Mouse (Mus musculus) hindbrain, embryonic 16.5 days (tissue): Measurements from ENCODE around the gene Kcnd3. TPM values are rescaled to one million over a fixed set of nuclear protein-coding genes. Genes with fewer than 3 reads are reported as not detected.

Experiments
- ATAC-seq: fragments of 200-750 bp; cut with Nextera tagmentation; 2 replicates; pipeline ENCODE4 v1.8.0; 2017; ENCODE audit warnings: moderate TSS enrichment, moderate library complexity
- H3K27ac ChIP-seq: fragments of 300-500 bp; sonication (generic); 2 replicates; pipeline ENCODE4 v1.5.1; 2014; ENCODE audit warnings: low read depth, mild to moderate bottlenecking, control low read depth, low read length, moderate library complexity
- H3K27me3 ChIP-seq: fragments of 300-500 bp; sonication (generic); replicated peaks from 2 replicates; pipeline ENCODE4 v1.6.1; 2014; ENCODE audit warnings: low read length; ENCODE audit not compliant: control insufficient read depth, insufficient read depth
- H3K36me3 ChIP-seq: fragments of 300-500 bp; sonication (generic); 2 replicates; pipeline ENCODE4 v1.6.1; 2014; ENCODE audit warnings: mild to moderate bottlenecking, low read length, moderate library complexity, mixed read lengths; ENCODE audit not compliant: control insufficient read depth, insufficient read depth
- H3K4me1 ChIP-seq: fragments of 300-500 bp; sonication (generic); 2 replicates; pipeline ENCODE4 v1.6.1; 2014; ENCODE audit warnings: low read depth, low read length; ENCODE audit not compliant: control insufficient read depth, insufficient read depth
- H3K4me2 ChIP-seq: fragments of 300-500 bp; sonication (generic); 2 replicates; pipeline ENCODE4 v1.6.1; 2014; ENCODE audit warnings: mild to moderate bottlenecking, low read length, control low read depth, moderate library complexity
- H3K4me3 ChIP-seq: fragments of 300-500 bp; sonication (generic); 2 replicates; pipeline ENCODE4 v1.5.1; 2014; ENCODE audit warnings: mild to moderate bottlenecking, low read length, control low read depth, moderate library complexity
- H3K9ac ChIP-seq: fragments of 300-500 bp; sonication (generic); 2 replicates; pipeline ENCODE4 v1.6.1; 2014; ENCODE audit warnings: low read depth, mild to moderate bottlenecking, control low read depth, low read length, moderate library complexity
- H3K9me3 ChIP-seq: fragments of 300-500 bp; sonication (generic); 2 replicates; pipeline ENCODE4 v1.6.1; 2014; ENCODE audit warnings: mild to moderate bottlenecking, low read length, moderate library complexity; ENCODE audit not compliant: control insufficient read depth
- WGBS: fragments of 180-500 bp; shearing (Covaris S2); extraction: QIAGEN DNeasy Blood & Tissue Kit; methylation state at CpG from one replicate; pipeline ENCODE4 v1.1.7; 2014; 5-methylcytosine and 5-hydroxymethylcytosine counted together
- polyA plus RNA-seq: library from polyadenylated mRNA; unstranded; fragments of >200 nt; fragmentation: Nextera tagmentation; extraction: Ambion mirVana; gene quantifications from 2 replicates; pipeline ENCODE4 v1.2.1, GENCODE M21; 2015

Kcnd3 gene
- polyA plus RNA-seq, 1 experiment from 2014 or later: 9.1 TPM

DNA sequence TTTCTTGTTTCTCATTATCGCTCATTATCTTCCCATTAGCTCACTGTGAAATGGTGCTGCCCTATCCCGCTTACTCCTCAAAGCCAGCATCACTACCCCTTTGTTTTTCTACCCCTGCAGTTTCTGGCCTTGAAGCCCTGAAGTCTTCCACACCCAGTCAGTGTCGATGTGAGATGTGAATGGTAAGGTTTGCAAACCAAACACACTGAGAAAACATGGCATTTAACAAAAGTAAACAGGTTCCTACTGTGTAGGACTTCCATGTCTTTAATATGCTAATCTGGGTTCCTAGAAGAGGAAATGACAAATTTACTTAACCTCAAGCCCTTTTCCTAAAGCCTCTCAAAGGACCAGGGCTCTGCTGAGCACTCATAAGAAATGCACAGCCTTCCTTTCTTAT is 118.7 kb downstream of the Kcnd3 start:
- Histone ChIP-seq H3K4me3 (no peak overlapping the region), H3K4me1 (peaks cover 46% of the 10 kb centered on the region), H3K27me3 (no peaks in the 10 kb centered on the region), H3K36me3 (no peaks in the 10 kb centered on the region), H3K27ac (no peak overlapping the region), H3K4me2 (no peak overlapping the region), H3K9me3 (no peaks in the 10 kb centered on the region), H3K9ac (no peak overlapping the region)
- ATAC-seq: no peak
- 37% methylated on average over 3 of the region's 3 CpGs for WGBS

DNA sequence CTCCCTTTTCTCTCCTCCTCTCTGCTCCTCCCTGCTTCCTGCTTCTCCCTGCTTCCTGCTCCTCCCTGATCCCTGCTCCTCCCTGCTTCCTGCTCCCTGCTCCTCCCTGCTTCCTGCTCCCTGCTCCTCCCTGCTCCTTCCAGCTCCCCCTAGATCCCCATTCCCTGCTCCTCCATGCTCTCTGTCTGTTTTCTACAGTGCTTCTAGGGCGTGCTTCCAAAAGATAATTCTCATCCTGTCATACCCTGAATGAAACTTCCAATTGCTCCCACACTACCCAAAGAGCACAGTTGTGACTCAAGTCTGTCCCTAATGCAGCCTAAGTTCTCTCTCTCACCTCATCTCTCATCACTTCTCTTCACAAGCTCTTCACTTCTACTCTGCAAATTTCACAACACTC is 119.8 kb downstream of the Kcnd3 start:
- no peaks in the 10 kb centered on the region for H3K36me3 ChIP-seq
- no peak overlapping the region for H3K4me2 ChIP-seq
- no peaks in the 10 kb centered on the region for H3K27me3 ChIP-seq
- no peaks in the 10 kb centered on the region for H3K9me3 ChIP-seq
- WGBS: 80% methylated on average over 1 of the region's 1 CpGs
- H3K4me1 ChIP-seq: peaks cover 39% of the 10 kb centered on the region
- H3K9ac ChIP-seq: no peak overlapping the region
- ATAC-seq: no peak
- H3K27ac ChIP-seq: no peak overlapping the region
- H3K4me3 ChIP-seq: no peak overlapping the region

DNA sequence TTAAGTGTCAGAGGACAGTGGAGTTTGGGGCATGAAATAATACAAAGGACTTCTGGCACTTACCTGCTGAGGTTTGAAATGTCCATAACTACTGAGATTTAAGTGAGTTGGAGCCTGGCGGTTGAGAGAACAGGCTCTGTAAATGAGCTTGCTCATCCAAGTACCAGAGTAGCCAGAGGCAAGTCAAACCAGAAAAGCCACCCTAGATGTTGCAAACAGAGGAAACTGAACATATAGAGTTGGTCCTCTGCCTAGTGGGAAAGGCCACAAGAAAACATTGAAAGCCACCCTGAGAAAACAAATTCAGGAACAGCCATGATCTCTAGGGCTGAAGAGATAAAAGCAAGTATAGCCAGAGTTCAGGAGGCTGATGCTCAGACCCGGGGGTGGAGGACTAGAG is 121.0 kb downstream of the Kcnd3 start:
- Histone ChIP-seq H3K36me3 (no peaks in the 10 kb centered on the region), H3K4me2 (no peak overlapping the region), H3K9me3 (no peaks in the 10 kb centered on the region), H3K27me3 (no peaks in the 10 kb centered on the region), H3K27ac (no peak overlapping the region), H3K9ac (no peak overlapping the region), H3K4me3 (no peak overlapping the region), H3K4me1 (peaks cover 27% of the 10 kb centered on the region)
- WGBS: 84% methylated on average over 2 of the region's 2 CpGs
- no peak for ATAC-seq

DNA sequence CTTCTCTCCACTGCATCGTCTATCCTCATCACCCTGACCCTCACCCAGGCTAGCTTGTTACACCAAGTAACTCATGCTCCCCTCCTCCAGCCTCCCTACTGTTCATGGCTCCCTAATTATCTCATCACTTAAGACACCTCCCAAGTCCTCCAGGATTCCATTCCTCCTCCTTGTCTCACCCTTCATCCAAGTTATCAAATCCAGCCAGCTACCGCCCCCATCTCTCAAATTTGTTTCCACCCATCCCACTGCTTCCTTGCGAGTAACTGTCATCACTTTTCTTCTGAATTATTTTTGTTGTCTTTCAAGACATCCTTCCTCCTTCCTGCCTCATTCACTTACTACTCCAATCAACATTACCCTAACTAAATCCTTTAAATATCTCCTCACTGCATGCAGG is 126.2 kb downstream of the Kcnd3 start:
- Histone ChIP-seq H3K4me1 (no peaks in the 10 kb centered on the region; the same call in 1 of the 2 replicates), H3K4me2 (no peak overlapping the region), H3K36me3 (no peaks in the 10 kb centered on the region), H3K4me3 (no peak overlapping the region), H3K9ac (no peak overlapping the region), H3K9me3 (no peaks in the 10 kb centered on the region), H3K27ac (no peak overlapping the region), H3K27me3 (no peaks in the 10 kb centered on the region)
- ATAC-seq: no peak
- 83% methylated on average over 3 of the region's 3 CpGs for WGBS

DNA sequence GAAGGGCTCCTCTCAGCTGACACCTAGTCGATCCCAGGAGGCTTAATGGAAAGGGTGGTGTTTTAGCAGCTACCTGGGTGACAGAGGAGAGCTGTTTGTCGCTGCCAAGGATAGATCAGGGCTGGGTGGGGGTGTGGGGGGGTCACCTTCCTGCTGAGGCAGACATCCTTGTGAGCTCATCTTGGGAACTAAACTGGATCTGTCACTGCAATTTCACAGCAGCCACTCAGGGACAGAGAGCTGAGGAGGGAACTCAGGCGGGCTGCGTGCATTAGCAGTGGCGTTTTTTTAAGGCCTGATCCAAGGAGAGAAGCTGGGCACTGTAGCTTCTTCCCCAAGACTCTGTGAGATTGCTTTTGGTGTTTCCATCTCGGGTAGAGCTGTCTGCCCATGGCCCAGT is 129.0 kb downstream of the Kcnd3 start:
- H3K36me3 ChIP-seq: no peaks in the 10 kb centered on the region
- H3K27ac ChIP-seq: no peak overlapping the region
- 62% methylated on average over 6 of the region's 6 CpGs for WGBS
- H3K4me3 ChIP-seq: no peak overlapping the region
- H3K9ac ChIP-seq: no peak overlapping the region
- H3K27me3 ChIP-seq: no peaks in the 10 kb centered on the region
- H3K9me3 ChIP-seq: no peaks in the 10 kb centered on the region
- H3K4me2 ChIP-seq: no peak overlapping the region
- ATAC-seq: no peak
- H3K4me1 ChIP-seq: peaks cover 5% of the 10 kb centered on the region; the same call in 1 of the 2 replicates

DNA sequence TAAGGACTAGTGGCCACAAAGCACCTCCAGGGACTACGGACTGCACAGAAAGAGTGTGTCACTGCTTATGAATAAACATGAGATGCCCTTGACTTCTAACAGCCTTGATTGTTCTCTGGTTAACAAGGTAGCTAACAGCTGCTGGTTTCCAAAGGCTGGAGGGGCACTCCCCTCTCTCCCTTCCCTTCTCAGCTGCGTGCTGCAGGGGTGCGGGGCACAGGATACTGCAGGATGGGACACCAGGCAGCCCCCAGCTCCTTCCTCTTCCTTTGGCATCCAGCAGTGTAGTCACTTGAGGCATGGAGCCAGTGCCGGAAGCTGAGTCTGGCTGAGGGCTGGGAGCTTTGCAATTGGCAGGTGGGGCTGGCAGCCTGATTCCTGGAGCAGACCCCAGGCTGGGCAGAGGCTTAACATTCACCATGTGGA is 133.6 kb downstream of the Kcnd3 start:
- Histone ChIP-seq H3K27ac (peak overlapping the region; percentile 17; the same call in 1 of the 2 replicates), H3K4me3 (no peak overlapping the region), H3K36me3 (no peaks in the 10 kb centered on the region), H3K9ac (no peak overlapping the region), H3K27me3 (no peaks in the 10 kb centered on the region), H3K9me3 (no peaks in the 10 kb centered on the region), H3K4me2 (no peak overlapping the region), H3K4me1 (peaks cover 8% of the 10 kb centered on the region)
- ATAC-seq: peak; percentile 90
- 12% methylated on average over 4 of the region's 4 CpGs for WGBS

DNA sequence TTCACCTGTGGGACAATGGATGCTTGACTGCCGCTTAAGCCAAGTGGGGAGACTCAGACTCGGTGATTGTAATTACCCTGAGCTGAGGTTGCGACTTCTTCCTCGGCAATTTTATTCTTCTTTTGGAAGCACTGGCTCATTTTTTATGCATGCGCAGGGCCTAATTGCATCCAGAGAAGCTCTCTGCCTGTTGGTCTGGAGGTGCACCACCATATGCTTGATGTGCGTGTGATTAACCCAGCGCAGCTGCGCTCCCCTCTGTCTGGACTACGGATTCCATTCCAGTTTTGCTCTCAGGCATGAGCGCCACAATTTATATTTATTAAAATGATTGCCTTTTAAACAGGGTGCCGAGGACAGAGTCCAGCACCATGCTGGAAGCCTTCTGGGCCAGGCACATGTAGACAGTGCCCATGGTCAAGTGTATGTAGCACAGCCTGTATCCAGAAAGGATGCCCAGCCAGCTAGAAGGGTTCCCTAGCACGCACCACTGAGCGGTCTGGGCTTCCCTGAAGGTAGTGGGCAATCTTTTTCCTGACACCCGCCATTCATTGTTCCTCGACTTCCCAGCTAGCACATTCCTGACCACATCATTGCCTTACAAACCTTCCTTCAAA is 138.0 kb downstream of the Kcnd3 start:
- H3K27me3 ChIP-seq: no peaks in the 10 kb centered on the region
- H3K4me2 ChIP-seq: no peak overlapping the region
- H3K9me3 ChIP-seq: no peaks in the 10 kb centered on the region
- H3K36me3 ChIP-seq: no peaks in the 10 kb centered on the region
- WGBS: 54% methylated on average over 15 of the region's 15 CpGs
- peaks cover 8% of the 10 kb centered on the region for H3K4me1 ChIP-seq
- no peak overlapping the region for H3K9ac ChIP-seq
- H3K27ac ChIP-seq: peak overlapping the region; percentile 41
- H3K4me3 ChIP-seq: no peak overlapping the region
- peak; percentile 79 for ATAC-seq

DNA sequence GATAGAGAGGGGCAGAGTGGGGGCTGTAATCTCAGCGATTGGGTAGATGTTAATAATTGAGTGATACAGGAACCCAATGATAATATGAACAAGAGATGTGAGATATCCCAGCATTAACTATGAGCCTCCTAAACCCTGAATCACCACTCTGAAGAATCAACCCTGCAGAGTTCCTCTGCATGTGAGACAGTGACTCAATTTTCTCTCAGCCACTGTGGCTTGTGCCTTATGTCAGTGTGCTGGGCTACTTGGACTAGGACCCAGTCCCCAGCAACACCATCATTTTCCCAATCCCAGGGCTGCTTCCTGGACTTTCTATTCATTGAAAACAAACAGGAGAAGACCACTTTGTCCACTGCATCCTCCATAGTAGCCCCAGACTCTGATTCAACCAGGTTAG is 139.6 kb downstream of the Kcnd3 start:
- WGBS: 100% methylated on average over 1 of the region's 1 CpGs
- H3K36me3 ChIP-seq: no peaks in the 10 kb centered on the region
- no peak overlapping the region for H3K27ac ChIP-seq
- ATAC-seq: no peak
- no peaks in the 10 kb centered on the region for H3K27me3 ChIP-seq
- H3K4me1 ChIP-seq: peaks cover 4% of the 10 kb centered on the region
- no peak overlapping the region for H3K4me3 ChIP-seq
- no peak overlapping the region for H3K9ac ChIP-seq
- H3K4me2 ChIP-seq: no peak overlapping the region
- H3K9me3 ChIP-seq: no peaks in the 10 kb centered on the region

DNA sequence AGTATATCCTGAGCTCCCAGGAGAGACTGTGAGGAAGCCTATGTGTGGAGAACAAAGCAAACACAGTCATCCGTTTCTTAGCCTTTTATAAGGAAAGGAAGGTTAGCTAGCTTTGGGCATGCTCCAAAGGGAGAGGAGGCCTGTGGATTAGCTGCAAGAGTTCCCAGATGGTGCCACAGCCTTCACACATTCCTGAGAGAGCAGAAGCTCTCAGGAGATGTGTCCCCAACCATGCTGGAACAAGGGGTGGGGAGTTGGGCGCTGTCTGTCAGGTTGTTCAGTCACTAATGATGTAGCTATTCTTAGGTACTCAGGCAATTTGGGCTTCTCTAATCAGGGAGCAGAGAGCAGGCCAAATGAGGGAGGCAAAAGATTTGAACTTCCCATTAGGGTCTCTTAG is 140.1 kb downstream of the Kcnd3 start:
- Histone ChIP-seq H3K36me3 (no peaks in the 10 kb centered on the region), H3K9me3 (no peaks in the 10 kb centered on the region), H3K27me3 (no peaks in the 10 kb centered on the region), H3K9ac (no peak overlapping the region), H3K27ac (no peak overlapping the region), H3K4me1 (peaks cover 4% of the 10 kb centered on the region), H3K4me3 (no peak overlapping the region), H3K4me2 (no peak overlapping the region)
- WGBS: 70% methylated on average over 2 of the region's 2 CpGs
- no peak for ATAC-seq

DNA sequence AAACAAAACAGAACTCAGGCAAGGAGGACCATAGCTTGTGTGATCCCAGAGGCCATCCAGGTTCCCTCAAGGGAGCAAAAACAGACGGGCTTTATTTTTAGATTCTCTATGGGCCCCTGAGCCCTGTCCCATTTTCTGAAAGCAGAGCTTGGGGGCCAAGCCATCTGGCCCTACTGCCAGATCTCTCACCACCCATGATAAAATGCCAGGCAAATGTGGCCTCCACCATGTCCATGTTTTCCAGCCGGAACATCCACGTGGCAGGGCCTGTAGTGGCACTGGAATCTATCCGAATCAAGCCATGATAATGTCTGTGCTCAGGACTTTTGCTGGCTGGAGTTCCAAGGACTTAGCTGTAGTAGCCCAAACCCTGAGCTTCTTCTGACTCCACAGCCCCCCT is 148.4 kb downstream of the Kcnd3 start:
- no peaks in the 10 kb centered on the region for H3K4me1 ChIP-seq
- 74% methylated on average over 4 of the region's 4 CpGs for WGBS
- no peak overlapping the region for H3K4me2 ChIP-seq
- no peak for ATAC-seq
- H3K9ac ChIP-seq: no peak overlapping the region
- H3K4me3 ChIP-seq: no peak overlapping the region
- no peaks in the 10 kb centered on the region for H3K27me3 ChIP-seq
- H3K36me3 ChIP-seq: no peaks in the 10 kb centered on the region
- H3K27ac ChIP-seq: no peak overlapping the region
- no peaks in the 10 kb centered on the region for H3K9me3 ChIP-seq
